Mouse (Mus musculus): ENCODE data around the gene Gm20489.
A peak's percentile ranks its signal among the peaks of the same experiment; 100 is the strongest.

Gene Gm20489

GRCm38 (mm10) chrX:101260441-101261325 is 8.1 kb downstream of the Gm20489 start:
- peak; percentile 60 for DNase-seq (ENCODE audit: low spot score)

- DNase-seq (ENCODE audit: low spot score), result no peak
Measured at GRCm38 (mm10) chrX:101256603-101257002, 12.2 kb downstream of the Gm20489 start.

GRCm38 (mm10) chrX:101254740-101255139 is 14.1 kb downstream of the Gm20489 start:
- DNase-seq (ENCODE audit: low spot score), result peak; percentile 16

- DNase-seq (ENCODE audit: low spot score), result peak; percentile 94
Measured at GRCm38 (mm10) chrX:101253952-101254729, 14.7 kb downstream of the Gm20489 start, which contains the start of gene Foxo4. Gene Foxo4, plus strand, starts transcription at chrX:101254528.

GRCm38 (mm10) chrX:101245011-101245410 is 23.8 kb downstream of the Gm20489 start:
- no peak for DNase-seq (ENCODE audit: low spot score)

GRCm38 (mm10) chrX:101222796-101223162 is 46.0 kb downstream of the Gm20489 start:
- DNase-seq (ENCODE audit: low spot score), result no peak

GRCm38 (mm10) chrX:101221834-101222795 is 46.7 kb downstream of the Gm20489 start, which contains the start of gene Snx12:
Gene Snx12, minus strand, starts transcription at chrX:101222563.
- DNase-seq (ENCODE audit: low spot score), result peak; percentile 84
